Mouse (Mus musculus) heart, postnatal 14 days (tissue): ENCODE measurements around the gene Hdac9. TPM values are rescaled to one million over a fixed set of nuclear protein-coding genes. Genes with fewer than 3 reads are reported as not detected.
"Not testable (repeated sequence)": the region's sequence is repeated elsewhere in the genome, so short reads cannot be mapped to it uniquely, and the experiment has no call there.

Experiments
- DNase-seq, 2 experiments: peaks; one replicate each; pipeline ENCODE4 v3.0.0; 2021 to 2022
- intact Hi-C: fragments of 180-260 bp; cut with DNase I; formaldehyde crosslinking; loops from one replicate; pipeline ENCODE4 v1.15.1; 2025
- total RNA-seq, 2 experiments: library from RNA; stranded (reverse); gene quantifications; 2 replicates each; pipeline ENCODE4 v1.2.3; 2021

Hdac9 gene
- total RNA-seq, 2 experiments from 2014 or later: 17.0 to 21.0 TPM

GRCm38 (mm10) chr12:34444724-34445123 is 472.2 kb downstream of the Hdac9 start:
- intact Hi-C loops: loop anchor here (5.0 kb wide), 1 partner anchor 213 kb away; no protein-coding TSS in a partner anchor

DNA sequence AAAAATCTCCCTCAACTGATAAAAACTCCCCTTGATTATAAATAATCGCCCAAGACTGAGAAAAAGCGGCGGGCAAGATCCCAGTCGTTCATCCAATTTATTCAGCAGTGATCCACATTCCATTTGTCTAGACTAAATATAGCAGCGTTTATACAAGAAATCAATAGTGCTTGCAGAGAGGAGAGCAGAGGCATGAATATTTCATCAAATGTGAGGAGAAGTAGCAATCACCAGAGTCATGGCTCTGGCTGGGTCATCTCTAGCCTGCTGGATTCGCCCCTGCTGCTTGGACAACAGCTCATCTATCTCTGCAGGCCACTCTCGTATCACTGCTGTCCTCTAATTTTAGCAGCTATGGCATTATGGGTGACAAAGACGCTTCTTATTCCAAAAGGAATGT is 476.0 kb downstream of the Hdac9 start:
- DNase-seq: no peak
- intact Hi-C loops: no loop called here

More at GRCm38 (mm10) chr12:34444724-34445123, 472.2 kb downstream of the Hdac9 start:
- not testable (repeated sequence) for DNase-seq

DNA sequence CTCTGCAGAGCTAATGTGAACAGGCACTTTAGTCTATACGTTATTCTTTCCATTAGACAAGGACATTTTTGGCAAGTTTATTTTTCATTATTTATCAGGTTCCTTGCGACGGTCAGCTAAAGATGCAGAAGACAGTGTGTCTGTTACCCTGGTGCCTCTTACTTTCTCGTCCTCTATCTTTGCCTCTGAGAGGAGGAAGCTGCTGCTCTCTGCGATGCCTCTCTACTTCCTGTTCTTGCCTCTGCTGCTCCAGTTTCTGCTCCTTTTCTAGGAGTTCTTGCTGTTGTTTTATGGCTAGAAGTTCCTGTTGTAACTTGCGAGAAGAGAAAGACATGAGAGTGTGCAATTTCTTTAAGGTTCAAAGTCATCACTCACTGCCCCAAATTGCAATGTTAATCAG is 484.0 kb downstream of the Hdac9 start:
- DNase-seq: no peak
- intact Hi-C loops: loop anchor here (5.0 kb wide), 1 partner anchor 231 kb away; no protein-coding TSS in a partner anchor

GRCm38 (mm10) chr12:34432461-34432860 is 484.4 kb downstream of the Hdac9 start:
- intact Hi-C loops: loop anchor here (5.0 kb wide), 1 partner anchor 230 kb away; no protein-coding TSS in a partner anchor

GRCm38 (mm10) chr12:34431832-34432231 is 485.1 kb downstream of the Hdac9 start:
- no peak for DNase-seq
- intact Hi-C loops: loop anchor here (5.0 kb wide), 1 partner anchor 230 kb away; no protein-coding TSS in a partner anchor

More at GRCm38 (mm10) chr12:34432461-34432860, 484.4 kb downstream of the Hdac9 start:
- DNase-seq: no peak

DNA sequence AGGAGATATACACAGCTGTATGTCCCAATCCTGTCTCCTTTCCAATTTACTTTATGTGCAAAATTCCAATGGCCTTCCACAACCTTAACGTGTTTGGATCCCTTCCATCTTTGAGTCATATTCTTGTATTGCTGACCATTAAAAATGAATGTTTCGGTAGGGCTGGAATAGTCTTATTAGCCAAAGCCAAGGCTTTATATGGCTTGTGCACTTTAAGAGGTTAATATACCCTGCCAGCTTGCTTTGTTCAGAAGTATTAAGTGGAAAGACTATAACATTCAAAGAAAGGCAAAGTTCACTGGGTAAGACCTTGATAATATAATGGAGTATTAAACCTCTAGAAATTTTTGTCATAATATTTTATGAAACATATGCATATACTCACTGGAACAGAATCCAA is 491.4 kb downstream of the Hdac9 start:
- intact Hi-C loops: no loop called here
- no peak for DNase-seq

- intact Hi-C loops: no loop called here
- no peak for DNase-seq
These were observed 508.8 kb downstream of the Hdac9 start for GRCm38 (mm10) chr12:34408139-34408538.

DNA sequence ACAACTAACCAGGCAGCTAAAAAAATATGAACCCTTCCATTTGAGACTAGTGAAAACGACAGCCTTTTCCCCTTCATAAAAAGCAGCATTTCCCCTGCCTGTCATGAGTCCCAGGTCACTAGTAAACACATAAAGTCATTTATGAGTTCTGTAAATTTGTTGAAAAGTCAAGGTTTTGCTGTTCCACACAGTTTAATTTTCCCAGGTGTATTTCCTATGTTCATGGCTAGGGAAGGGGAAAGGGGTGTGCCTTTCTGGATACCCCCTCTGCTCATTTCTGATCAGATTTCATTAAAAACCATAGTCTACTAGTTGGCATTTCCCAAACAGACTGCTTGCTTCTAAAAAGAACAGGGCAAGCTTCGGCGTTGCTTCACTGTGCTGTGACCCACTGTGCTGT is 509.8 kb downstream of the Hdac9 start:
- intact Hi-C loops: no loop called here
- no peak for DNase-seq

- no peak for DNase-seq
- intact Hi-C loops: no loop called here
These were observed 514.8 kb downstream of the Hdac9 start for GRCm38 (mm10) chr12:34402065-34402464.

DNA sequence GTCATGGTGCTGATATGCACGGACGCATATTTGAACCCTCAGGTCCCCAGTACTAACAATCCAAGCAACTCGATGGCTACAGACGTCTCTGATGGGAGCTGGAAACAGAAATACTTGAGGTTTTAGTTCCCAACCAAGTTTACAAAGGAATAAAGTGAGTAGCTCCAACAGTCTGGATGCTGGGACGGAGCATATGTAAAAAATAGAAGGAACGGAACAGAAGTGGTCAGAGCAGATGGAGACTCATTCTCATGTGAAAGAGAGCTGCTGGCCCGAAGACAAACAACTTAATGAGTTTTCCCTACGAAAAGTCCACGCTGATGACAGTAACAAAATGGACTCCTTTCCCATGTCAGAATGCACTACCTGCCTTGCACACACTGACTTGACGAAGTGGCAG is 518.3 kb downstream of the Hdac9 start:
- no peak for DNase-seq
- intact Hi-C loops: no loop called here

DNA sequence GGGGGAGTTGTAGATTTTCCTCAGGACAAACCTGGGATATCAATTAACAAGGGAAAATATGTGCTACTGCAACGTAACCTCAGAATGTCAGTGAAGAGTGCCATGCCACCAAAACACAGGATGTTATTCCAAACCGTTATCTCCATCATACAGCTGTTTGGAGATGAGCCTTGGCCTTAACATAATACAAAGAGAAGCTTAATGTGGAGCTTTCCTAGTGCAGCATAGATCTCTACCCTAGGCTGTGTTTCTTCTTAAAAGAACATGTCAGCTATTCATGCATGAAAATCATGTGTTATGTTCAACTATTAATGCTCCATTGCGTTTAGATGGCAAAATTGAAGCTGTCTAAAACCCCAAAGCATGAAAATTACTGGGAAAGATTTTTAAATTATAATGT is 522.6 kb downstream of the Hdac9 start:
- intact Hi-C loops: no loop called here
- no peak for DNase-seq

- intact Hi-C loops: no loop called here
These were observed 537.2 kb downstream of the Hdac9 start for GRCm38 (mm10) chr12:34379681-34380080.

DNA sequence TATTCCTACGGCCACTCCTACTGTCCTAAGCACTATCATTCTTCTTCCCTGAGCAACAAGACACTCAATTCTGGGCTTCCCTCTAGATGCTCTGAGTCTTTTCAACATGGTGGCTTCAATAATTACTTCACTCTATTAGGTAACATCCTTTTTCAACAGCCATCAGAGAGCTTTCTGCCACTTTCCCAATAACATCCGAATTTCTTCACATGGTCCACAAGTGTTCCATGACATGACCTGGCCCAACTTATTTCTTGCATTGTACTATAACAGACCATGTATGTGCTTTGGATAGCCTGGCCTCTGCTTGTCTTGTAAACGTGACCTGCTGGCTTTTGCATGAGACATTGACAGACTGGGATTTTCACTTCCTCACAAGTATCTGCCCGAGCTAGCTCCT is 538.3 kb downstream of the Hdac9 start:
- DNase-seq: no peak
- intact Hi-C loops: no loop called here

More at GRCm38 (mm10) chr12:34379681-34380080, 537.2 kb downstream of the Hdac9 start:
- no peak for DNase-seq

- DNase-seq: no peak
- intact Hi-C loops: no loop called here
These were observed 565.0 kb downstream of the Hdac9 start for GRCm38 (mm10) chr12:34351906-34352305.

DNA sequence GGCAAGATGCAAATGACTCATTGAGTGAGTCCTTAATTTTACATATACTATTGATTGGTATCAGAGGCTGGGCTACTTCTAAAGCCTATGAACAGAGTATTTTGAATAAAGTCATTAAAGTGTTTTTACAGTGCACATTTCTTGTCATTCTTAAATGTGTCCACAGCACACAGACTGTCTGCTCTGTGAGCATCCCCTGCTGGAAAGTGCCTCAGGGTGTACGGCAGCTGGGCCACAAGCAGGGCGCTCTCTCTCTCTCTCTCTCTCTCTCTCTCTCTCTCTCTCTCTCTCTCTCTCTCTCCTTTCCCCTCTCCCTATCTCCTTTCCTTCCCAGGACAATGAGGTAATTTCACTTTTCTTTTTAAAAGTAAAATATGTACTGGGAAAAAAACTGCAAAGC is 569.4 kb downstream of the Hdac9 start:
- intact Hi-C loops: no loop called here
- no peak for DNase-seq

DNA sequence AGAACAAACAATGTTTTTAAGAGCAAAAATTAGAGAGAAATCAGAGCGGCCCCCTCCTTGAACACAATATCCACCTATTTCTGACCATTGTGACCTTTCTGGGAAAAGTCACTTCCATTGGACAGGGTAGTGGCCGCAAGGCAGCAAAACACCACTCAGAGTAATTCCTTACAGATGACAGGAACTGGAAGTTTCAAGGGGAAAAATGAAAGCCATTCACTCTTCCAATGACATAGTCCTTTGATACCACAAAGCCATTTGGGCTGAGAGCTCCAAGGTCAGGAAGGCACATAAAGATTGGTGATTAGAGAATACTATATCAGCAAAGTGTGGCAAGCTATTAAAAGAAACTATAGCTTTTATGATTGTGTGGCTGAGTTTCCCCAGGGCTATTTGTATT is 574.1 kb downstream of the Hdac9 start:
- no peak for DNase-seq
- intact Hi-C loops: no loop called here

- intact Hi-C loops: no loop called here
- DNase-seq: no peak
These were observed 578.0 kb downstream of the Hdac9 start for GRCm38 (mm10) chr12:34338886-34339285.

DNA sequence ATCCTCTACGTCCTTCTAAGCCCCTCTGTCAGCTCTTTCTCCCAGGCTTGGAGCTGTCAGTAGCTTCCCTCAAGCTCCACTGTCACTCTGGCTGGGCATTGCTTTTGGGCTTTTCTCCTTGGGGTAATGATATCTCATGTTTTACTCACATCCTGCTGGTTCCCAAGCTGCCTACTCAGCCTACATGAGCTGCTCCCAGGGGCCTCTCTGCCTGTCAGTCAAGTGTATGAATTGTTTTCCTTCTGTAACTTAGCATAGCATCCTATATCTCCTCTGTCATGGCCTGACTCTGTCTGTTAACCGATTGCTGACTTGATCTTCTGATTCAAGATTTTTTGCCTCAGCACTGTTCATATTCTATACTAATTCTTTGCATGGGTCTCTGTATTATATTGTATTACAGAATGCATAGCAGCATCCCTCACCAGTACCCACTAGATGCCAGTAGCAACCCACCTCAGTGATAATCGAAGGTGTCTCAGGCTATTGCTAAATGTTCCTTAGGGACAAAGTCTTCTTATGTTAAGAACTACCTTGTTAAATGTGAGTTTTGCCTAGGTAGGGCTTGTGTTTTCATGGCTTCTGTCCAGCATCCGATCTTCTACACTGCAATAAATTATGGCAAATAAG is 582.3 kb downstream of the Hdac9 start:
- no peak for DNase-seq
- intact Hi-C loops: no loop called here

DNA sequence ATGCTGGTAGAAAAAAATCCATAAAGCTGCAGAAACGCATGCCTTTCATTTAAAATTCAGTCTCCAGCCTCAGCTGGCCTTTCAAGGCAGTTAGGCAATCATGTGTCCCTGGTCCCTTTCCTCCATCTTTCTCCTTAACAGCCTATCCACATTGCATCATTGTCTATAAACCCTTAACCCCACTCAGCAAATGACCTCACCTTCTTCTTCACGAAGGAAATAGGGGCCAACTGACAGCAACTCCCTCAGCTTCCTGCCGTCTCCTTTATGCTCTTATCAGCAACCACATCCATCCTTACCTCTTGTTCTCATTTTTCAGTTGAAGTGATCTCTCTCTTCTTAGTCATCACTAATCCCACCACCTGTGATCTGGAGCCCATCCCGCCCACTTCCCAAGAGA is 584.0 kb downstream of the Hdac9 start:
- no peak for DNase-seq
- intact Hi-C loops: no loop called here

DNA sequence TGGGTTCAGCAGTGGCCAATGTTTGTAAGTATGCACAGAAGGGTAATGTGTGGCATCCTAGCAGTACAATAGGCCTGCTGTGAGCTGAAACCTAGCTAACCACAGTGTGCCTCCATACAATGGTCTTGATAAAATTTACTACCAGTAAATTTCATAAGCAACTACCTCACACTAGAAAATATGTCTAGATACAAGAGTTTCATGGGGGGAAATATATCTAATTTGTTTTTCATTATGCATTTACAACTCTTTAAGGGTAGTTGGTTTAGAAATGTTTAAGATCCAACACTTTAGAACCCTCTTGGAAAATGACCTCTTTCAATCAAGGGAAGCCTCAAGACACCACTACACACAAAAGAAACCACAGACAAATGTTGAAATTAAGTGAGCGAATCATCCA is 589.8 kb downstream of the Hdac9 start:
- intact Hi-C loops: no loop called here
- no peak for DNase-seq

GRCm38 (mm10) chr12:34312113-34312719 is 604.7 kb downstream of the Hdac9 start:
- no peak for DNase-seq
- intact Hi-C loops: no loop called here

GRCm38 (mm10) chr12:34305453-34305852 is 611.4 kb downstream of the Hdac9 start:
- DNase-seq: no peak
- intact Hi-C loops: no loop called here
